Mouse (Mus musculus): Measurements from ENCODE around the gene Plekhg1. TPM values are rescaled to one million over a fixed set of nuclear protein-coding genes. Genes with fewer than 3 reads are reported as not detected.

The Plekhg1 gene
- polyA plus RNA-seq, 1 experiment from 2014 or later: 7.4 TPM

GRCm38 (mm10) chr10:3973589-3974070 lies 233.5 kb downstream of the Plekhg1 start:
- peak overlapping the region; percentile 88 for H3K27ac ChIP-seq (replicated peaks)
- H3K4me3 ChIP-seq (replicated peaks): peak overlapping the region; percentile 70
- H3K9ac ChIP-seq (replicated peaks): peak overlapping the region; percentile 74
- H3K9me3 ChIP-seq (replicated peaks): no peaks in the 10 kb centered on the region
- 1% methylated on average over 38 of the region's 39 CpGs for WGBS
- no peaks in the 10 kb centered on the region for H3K36me3 ChIP-seq
- peak; percentile 94 for ATAC-seq (ENCODE audit: low FRiP score)
- no peaks in the 10 kb centered on the region for H3K27me3 ChIP-seq (replicated peaks)
- peak overlapping the region; percentile 91 for H3K4me2 ChIP-seq
- peaks cover 11% of the 10 kb centered on the region for H3K4me1 ChIP-seq

GRCm38 (mm10) chr10:3974380-3974779 lies 234.2 kb downstream of the Plekhg1 start:
- 87% methylated on average over 3 of the region's 3 CpGs for WGBS
- peaks cover 11% of the 10 kb centered on the region for H3K4me1 ChIP-seq
- H3K9ac ChIP-seq (replicated peaks): no peak overlapping the region
- H3K4me2 ChIP-seq: no peak overlapping the region
- H3K36me3 ChIP-seq: no peaks in the 10 kb centered on the region
- H3K9me3 ChIP-seq (replicated peaks): no peaks in the 10 kb centered on the region
- H3K27me3 ChIP-seq (replicated peaks): no peaks in the 10 kb centered on the region
- no peak for ATAC-seq (ENCODE audit: low FRiP score)
- no peak overlapping the region for H3K4me3 ChIP-seq (replicated peaks)
- H3K27ac ChIP-seq (replicated peaks): no peak overlapping the region

DNA sequence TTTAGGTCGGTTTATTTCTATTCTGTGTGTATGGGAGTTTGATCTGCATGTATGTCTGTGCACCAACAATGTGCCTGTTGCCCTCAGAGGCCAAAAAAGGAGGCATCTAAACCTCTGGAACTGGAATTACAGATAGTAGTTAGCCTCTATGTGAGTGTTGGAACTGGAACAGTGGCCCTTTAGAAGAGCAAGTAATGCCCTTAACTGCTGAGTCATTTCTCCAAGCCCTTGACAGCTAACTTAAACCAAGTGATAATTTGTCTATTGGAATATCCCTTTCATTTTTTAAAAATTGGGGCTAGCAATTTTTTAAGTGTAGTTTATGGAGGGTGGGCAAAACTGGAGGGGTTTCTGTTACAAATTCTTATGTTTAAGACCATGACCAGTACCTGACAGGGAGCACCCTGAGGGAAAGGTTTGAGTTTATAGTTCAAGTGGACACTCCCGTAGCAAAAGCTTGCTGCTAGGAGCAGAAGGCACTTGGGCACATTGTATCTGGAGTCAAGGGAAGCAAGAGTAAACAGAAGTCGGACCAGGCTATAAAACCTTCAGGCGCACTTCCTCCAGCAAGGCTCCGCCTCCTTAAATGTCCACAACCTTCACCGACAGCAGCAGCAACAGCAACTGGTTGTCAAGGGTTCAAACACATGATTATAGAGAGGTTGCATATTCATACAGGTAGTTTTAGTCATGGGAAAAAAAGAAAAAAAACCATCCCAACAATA lies 235.9 kb downstream of the Plekhg1 start:
- H3K9ac ChIP-seq (replicated peaks): no peak overlapping the region
- H3K27me3 ChIP-seq (replicated peaks): no peaks in the 10 kb centered on the region
- H3K4me3 ChIP-seq (replicated peaks): no peak overlapping the region
- no peak overlapping the region for H3K27ac ChIP-seq (replicated peaks)
- WGBS: 60% methylated on average over 6 of the region's 6 CpGs
- H3K36me3 ChIP-seq: peaks cover 6% of the 10 kb centered on the region
- no peak overlapping the region for H3K4me2 ChIP-seq
- ATAC-seq (ENCODE audit: low FRiP score): no peak
- peaks cover 11% of the 10 kb centered on the region for H3K4me1 ChIP-seq
- H3K9me3 ChIP-seq (replicated peaks): no peaks in the 10 kb centered on the region

- H3K4me1 ChIP-seq: peaks cover 11% of the 10 kb centered on the region
- no peak for ATAC-seq (ENCODE audit: low FRiP score)
- H3K4me3 ChIP-seq (replicated peaks): no peak overlapping the region
- H3K27me3 ChIP-seq (replicated peaks): no peaks in the 10 kb centered on the region
- H3K27ac ChIP-seq (replicated peaks): no peak overlapping the region
- H3K36me3 ChIP-seq: peaks cover 6% of the 10 kb centered on the region
- H3K4me2 ChIP-seq: no peak overlapping the region
- H3K9ac ChIP-seq (replicated peaks): no peak overlapping the region
- 80% methylated on average over 4 of the region's 4 CpGs for WGBS
- no peaks in the 10 kb centered on the region for H3K9me3 ChIP-seq (replicated peaks)
These were observed 236.5 kb downstream of the Plekhg1 start for GRCm38 (mm10) chr10:3976623-3977010.

DNA sequence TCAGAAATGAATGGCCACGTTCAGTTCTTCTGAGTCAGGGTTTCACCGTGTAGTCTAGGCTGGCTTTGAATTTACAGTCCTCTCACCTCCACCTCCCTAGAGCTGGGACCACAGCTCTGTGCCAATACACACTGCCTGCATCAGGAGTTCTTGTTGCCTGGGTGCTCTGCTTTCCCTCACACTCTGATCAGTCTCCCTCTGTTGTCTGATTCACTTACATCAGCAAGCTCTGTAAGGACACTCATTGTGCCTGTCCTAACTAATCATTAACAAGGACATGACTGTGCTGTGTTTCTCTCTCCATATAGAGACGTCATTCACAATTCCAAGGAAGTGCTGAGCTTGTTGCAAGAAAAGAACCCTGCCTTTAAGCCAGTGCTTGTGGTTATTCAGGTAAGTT lies 238.2 kb downstream of the Plekhg1 start:
- H3K4me3 ChIP-seq (replicated peaks): no peak overlapping the region
- peaks cover 6% of the 10 kb centered on the region for H3K36me3 ChIP-seq
- H3K9ac ChIP-seq (replicated peaks): no peak overlapping the region
- peaks cover 6% of the 10 kb centered on the region for H3K4me1 ChIP-seq
- H3K27ac ChIP-seq (replicated peaks): peak overlapping the region; percentile 41; the same call in 1 of the 2 replicates
- no peak for ATAC-seq (ENCODE audit: low FRiP score)
- WGBS: 42% methylated on average over 3 of the region's 3 CpGs
- H3K4me2 ChIP-seq: no peak overlapping the region
- no peaks in the 10 kb centered on the region for H3K27me3 ChIP-seq (replicated peaks)
- no peaks in the 10 kb centered on the region for H3K9me3 ChIP-seq (replicated peaks)

DNA sequence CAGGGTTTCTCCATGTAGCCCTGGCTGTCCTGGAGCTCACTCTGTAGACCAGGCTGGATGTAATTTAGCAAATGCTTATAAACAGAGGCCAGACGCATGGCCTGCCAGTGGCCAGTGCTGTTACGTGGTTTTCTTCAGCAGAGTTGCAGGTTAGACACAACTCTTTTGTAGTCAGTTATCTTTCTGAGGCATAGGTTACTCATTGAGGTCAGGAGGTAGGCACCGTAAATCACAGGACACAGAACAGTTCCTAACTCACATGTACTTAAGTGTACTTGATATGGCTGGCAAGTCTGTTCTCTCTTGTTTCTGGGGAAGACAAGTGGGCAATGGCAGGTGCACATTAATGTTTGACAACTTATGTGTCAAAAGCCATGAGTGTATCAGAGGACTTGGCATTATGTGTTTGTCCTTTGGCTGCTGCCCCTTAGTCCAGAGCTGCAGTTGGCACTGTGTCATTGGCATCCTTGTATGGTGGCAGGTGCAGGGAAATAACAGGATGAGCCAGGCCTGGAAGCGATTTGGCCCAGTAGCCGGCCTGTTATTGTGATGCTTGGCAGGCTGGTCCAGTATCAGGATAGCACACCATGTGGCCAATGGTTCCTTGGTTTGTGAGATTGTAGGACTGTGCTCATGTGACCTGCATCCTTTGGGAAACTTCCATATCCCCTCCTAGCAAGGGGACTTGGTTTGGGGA lies 238.8 kb downstream of the Plekhg1 start:
- peak overlapping the region; percentile 41; the same call in 1 of the 2 replicates for H3K27ac ChIP-seq (replicated peaks)
- H3K27me3 ChIP-seq (replicated peaks): no peaks in the 10 kb centered on the region
- H3K4me3 ChIP-seq (replicated peaks): no peak overlapping the region
- no peak overlapping the region for H3K9ac ChIP-seq (replicated peaks)
- no peak overlapping the region for H3K4me2 ChIP-seq
- H3K36me3 ChIP-seq: peaks cover 6% of the 10 kb centered on the region
- no peaks in the 10 kb centered on the region for H3K9me3 ChIP-seq (replicated peaks)
- peak; percentile 62 for ATAC-seq (ENCODE audit: low FRiP score)
- peaks cover 5% of the 10 kb centered on the region for H3K4me1 ChIP-seq
- WGBS: 84% methylated on average over 5 of the region's 5 CpGs

DNA sequence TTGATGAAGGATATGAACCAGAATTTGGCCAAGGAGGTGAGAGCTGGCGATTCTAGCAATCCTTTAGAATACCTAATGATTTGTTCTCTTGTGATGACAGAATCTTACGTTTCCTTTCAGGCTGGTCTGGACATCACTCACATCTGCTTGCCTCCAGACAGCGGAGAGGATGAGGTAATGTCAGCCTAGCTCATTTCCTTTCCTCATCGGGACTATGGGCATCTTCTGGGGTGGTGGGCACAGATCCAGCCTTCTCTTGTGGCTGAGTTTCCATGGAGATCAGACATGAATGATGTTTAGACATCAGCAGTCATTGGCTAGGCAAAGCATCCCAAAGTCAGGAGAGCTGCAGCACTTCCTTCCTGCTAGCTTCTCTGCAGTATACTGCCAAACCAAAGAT lies 240.1 kb downstream of the Plekhg1 start:
- Histone ChIP-seq H3K36me3 (peaks cover 6% of the 10 kb centered on the region), H3K27ac (replicated peaks) (no peak overlapping the region), H3K4me1 (no peaks in the 10 kb centered on the region), H3K9ac (replicated peaks) (no peak overlapping the region), H3K27me3 (replicated peaks) (no peaks in the 10 kb centered on the region), H3K4me2 (no peak overlapping the region), H3K9me3 (replicated peaks) (no peaks in the 10 kb centered on the region), H3K4me3 (replicated peaks) (no peak overlapping the region)
- ATAC-seq (ENCODE audit: low FRiP score): no peak
- WGBS: 77% methylated on average over 4 of the region's 4 CpGs

DNA sequence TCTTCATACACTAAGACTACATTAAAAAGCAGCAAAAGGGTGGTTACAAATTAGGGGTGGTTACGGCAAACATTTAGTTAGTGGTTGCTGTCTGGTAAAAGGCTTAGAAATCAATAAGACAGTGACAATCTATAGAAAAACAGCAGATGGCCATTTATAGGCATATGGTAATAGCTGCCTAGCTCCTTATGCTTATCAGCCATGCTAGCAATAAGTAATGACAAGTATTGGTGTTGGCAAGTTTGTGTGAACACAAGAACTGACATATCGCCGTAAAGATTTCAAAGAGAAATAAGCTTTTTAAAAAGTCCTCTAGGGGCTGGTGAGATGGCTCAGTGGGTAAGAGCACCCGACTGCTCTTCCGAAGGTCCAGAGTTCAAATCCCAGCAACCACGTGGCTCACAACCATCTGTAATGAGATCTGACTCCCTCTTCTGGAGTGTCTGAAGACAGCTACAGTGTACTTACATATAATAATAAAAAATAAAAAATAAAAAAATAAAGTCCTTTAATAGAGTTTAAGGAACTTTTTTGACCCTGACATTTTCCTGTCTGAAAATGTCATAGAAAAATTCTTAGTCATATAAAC lies 250.2 kb downstream of the Plekhg1 start:
- Histone ChIP-seq H3K27ac (replicated peaks) (no peak overlapping the region), H3K27me3 (replicated peaks) (no peaks in the 10 kb centered on the region), H3K9me3 (replicated peaks) (no peaks in the 10 kb centered on the region), H3K36me3 (peaks cover 19% of the 10 kb centered on the region), H3K4me2 (no peak overlapping the region), H3K9ac (replicated peaks) (no peak overlapping the region), H3K4me3 (replicated peaks) (no peak overlapping the region), H3K4me1 (no peaks in the 10 kb centered on the region)
- no peak for ATAC-seq (ENCODE audit: low FRiP score)
- 93% methylated on average over 6 of the region's 6 CpGs for WGBS

GRCm38 (mm10) chr10:3993365-3994102 lies 253.4 kb downstream of the Plekhg1 start:
- 95% methylated on average over 8 of the region's 8 CpGs for WGBS
- H3K27me3 ChIP-seq (replicated peaks): no peaks in the 10 kb centered on the region
- H3K4me1 ChIP-seq: no peaks in the 10 kb centered on the region
- no peaks in the 10 kb centered on the region for H3K9me3 ChIP-seq (replicated peaks)
- peaks cover 19% of the 10 kb centered on the region for H3K36me3 ChIP-seq
- no peak overlapping the region for H3K9ac ChIP-seq (replicated peaks)
- no peak overlapping the region for H3K4me3 ChIP-seq (replicated peaks)
- no peak for ATAC-seq (ENCODE audit: low FRiP score)
- no peak overlapping the region for H3K27ac ChIP-seq (replicated peaks)
- no peak overlapping the region for H3K4me2 ChIP-seq

DNA sequence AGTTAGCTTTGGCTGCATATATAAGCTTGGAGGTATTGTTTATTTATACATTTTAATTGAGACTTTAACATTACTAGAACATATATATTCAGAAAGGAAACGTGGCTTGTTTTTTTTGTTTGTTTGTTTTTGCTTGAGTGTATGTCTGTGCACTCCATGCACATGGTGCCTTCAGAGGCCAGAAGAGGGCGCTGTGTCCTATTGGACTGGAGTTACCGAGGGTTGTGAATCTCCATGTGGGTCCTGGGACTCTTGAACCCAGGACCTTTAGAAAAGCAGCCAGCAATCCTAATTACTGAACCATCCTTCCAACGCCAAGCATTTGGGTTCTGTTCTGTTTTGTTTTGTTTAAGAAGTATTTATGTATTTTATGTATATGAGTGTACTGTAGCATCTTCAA lies 255.1 kb downstream of the Plekhg1 start:
- H3K4me3 ChIP-seq (replicated peaks): no peak overlapping the region
- WGBS: 89% methylated on average over 4 of the region's 4 CpGs

DNA sequence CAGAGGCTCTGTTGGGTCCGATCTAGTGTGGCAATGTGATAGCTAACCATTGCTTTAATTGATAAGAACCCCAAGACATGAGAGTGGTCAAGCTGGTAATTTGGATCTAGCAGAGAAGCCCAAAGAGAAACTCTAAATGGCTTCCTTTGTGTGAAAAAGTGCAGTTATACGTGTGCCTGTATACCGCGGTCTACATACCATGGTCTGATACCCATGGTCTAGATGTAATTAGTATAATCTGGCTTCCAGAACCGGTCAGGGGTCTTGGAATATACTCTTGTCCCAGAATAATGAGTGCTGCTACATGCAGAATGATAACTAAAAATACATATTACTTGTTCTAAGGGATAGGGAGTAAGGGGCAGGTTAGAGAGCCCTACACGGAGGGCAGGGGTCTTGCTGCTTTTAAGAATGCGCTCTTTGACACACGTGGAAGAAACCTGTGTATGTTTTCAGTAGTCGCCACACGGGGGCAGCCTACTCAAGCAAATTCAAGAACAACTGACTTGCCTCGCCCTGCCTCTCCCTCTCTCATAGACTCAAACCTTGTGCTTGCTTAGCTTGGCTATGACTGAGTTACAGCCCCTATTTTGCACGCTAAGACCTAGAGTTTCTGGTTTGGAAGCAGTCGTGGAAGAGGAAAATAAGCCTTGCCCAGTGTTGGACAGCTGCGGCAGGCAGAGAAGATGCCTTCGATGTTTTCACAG lies 256.2 kb downstream of the Plekhg1 start:
- ATAC-seq (ENCODE audit: low FRiP score): peak; percentile 88
- H3K9ac ChIP-seq (replicated peaks): no peak overlapping the region
- WGBS: 53% methylated on average over 15 of the region's 15 CpGs

More for the DNA sequence above, 255.1 kb downstream of the Plekhg1 start:
- no peak for ATAC-seq (ENCODE audit: low FRiP score)
- no peak overlapping the region for H3K27ac ChIP-seq (replicated peaks)
- no peak overlapping the region for H3K4me2 ChIP-seq
- no peaks in the 10 kb centered on the region for H3K27me3 ChIP-seq (replicated peaks)
- peaks cover 9% of the 10 kb centered on the region; the same call in 1 of the 2 replicates for H3K36me3 ChIP-seq
- H3K9ac ChIP-seq (replicated peaks): no peak overlapping the region
- no peaks in the 10 kb centered on the region for H3K9me3 ChIP-seq (replicated peaks)
- H3K4me1 ChIP-seq: no peaks in the 10 kb centered on the region

More for the DNA sequence above, 256.2 kb downstream of the Plekhg1 start:
- Histone ChIP-seq H3K4me3 (replicated peaks) (no peak overlapping the region), H3K27me3 (replicated peaks) (no peaks in the 10 kb centered on the region), H3K4me1 (no peaks in the 10 kb centered on the region), H3K27ac (replicated peaks) (peak overlapping the region; percentile 63; the same call in 1 of the 2 replicates), H3K9me3 (replicated peaks) (no peaks in the 10 kb centered on the region), H3K4me2 (no peak overlapping the region), H3K36me3 (0 out of 2 replicates have a peak, but pooled peaks cover 4% of the 10 kb centered on the region)

All from neural tube, embryonic 15.5 days (tissue).